Mouse (Mus musculus) heart, adult 2 months (tissue): Measurements from ENCODE around the gene Cdc42. TPM values are rescaled to one million over a fixed set of nuclear protein-coding genes. Genes with fewer than 3 reads are reported as not detected.

Source experiments
- DNase-seq, 2 experiments: peaks; one replicate each; pipeline ENCODE4 v3.0.0; 2021
- H3K27ac ChIP-seq: fragments of 200-600 bp; 2 replicates; pipeline ENCODE4 v1.8.1; 2022
- H3K27me3 ChIP-seq: fragments of 200-500 bp; 2 replicates; pipeline ENCODE4 v1.6.1; 2012; ENCODE audit warnings: mild to moderate bottlenecking, low read length, inconsistent platforms, mixed read lengths; ENCODE audit not compliant: control insufficient read depth, insufficient read depth
- H3K36me3 ChIP-seq: fragments of 200-500 bp; 2 replicates; pipeline ENCODE4 v1.6.1; 2012; ENCODE audit warnings: low read length, inconsistent platforms; ENCODE audit not compliant: control insufficient read depth, insufficient read depth
- H3K4me1 ChIP-seq: fragments of 200-500 bp; 2 replicates; pipeline ENCODE4 v1.6.1; 2011; ENCODE audit warnings: low read length; ENCODE audit not compliant: control insufficient read depth, insufficient read depth
- H3K4me3 ChIP-seq: fragments of 200-600 bp; 2 replicates; pipeline ENCODE4 v1.8.1; 2022
- H3K79me2 ChIP-seq: fragments of 200-500 bp; replicated peaks from 2 replicates; pipeline ENCODE4 v1.6.1; 2012; ENCODE audit warnings: mild to moderate bottlenecking, inconsistent platforms, low read length, moderate library complexity, mixed read lengths; ENCODE audit not compliant: control insufficient read depth, insufficient read depth
- H3K9ac ChIP-seq: fragments of 200-500 bp; 2 replicates; pipeline ENCODE4 v1.6.1; 2012; ENCODE audit warnings: low read depth, mild to moderate bottlenecking, control low read depth, inconsistent platforms, low read length, mixed read lengths
- CTCF ChIP-seq: fragments of 200-600 bp; IDR thresholded peaks from 2 replicates; pipeline ENCODE4 v1.8.1; 2022; ENCODE audit warnings: antibody characterized with exemption, mild to moderate bottlenecking, moderate library complexity
- EP300 ChIP-seq: fragments of 200-500 bp; IDR thresholded peaks from 2 replicates; pipeline ENCODE4 v1.6.1; 2011; ENCODE audit warnings: low read depth, low read length, control low read depth; ENCODE audit not compliant: insufficient read depth
- POLR2A ChIP-seq: fragments of 200-500 bp; IDR thresholded peaks from 2 replicates; pipeline ENCODE4 v1.6.1; 2011; ENCODE audit warnings: mild to moderate bottlenecking, low read depth, low read length, control low read depth; ENCODE audit not compliant: insufficient read depth
- WGBS: fragments of 180-500 bp; shearing (Covaris S2); methylation state at CpG from one replicate; pipeline ENCODE4 v1.1.7; 2018; 5-methylcytosine and 5-hydroxymethylcytosine counted together
- intact Hi-C: fragments of 180-260 bp; cut with DNase I; formaldehyde crosslinking; loops from one replicate; pipeline ENCODE4 v1.15.1; 2025
- polyA plus RNA-seq: library from polyadenylated mRNA; depleted of rRNA; stranded (reverse); fragments of >200 nt; gene quantifications from 2 replicates; pipeline ENCODE4 v1.2.3, GENCODE M21; 2012
- total RNA-seq, 2 experiments: library from RNA; stranded (reverse); gene quantifications; 2 replicates each; pipeline ENCODE4 v1.2.3; 2021

The Cdc42 gene
- total and polyA plus RNA-seq, 3 experiments, result 68.4 to 137 (median 136) TPM

GRCm38 (mm10) chr4:137339415-137339814 lies 18.1 kb downstream of the Cdc42 start:
- H3K27me3 ChIP-seq, result no peaks in the 10 kb centered on the region
- WGBS, result 60% methylated on average over 1 of the region's 1 CpGs
- H3K4me1 ChIP-seq, result peaks cover 21% of the 10 kb centered on the region
- H3K27ac ChIP-seq, result no peak overlapping the region
- peaks cover 15% of the 10 kb centered on the region for H3K79me2 ChIP-seq
- H3K4me3 ChIP-seq, result no peak overlapping the region
- TF ChIP-seq CTCF (no peak), POLR2A (no peak), EP300 (no peak)
- peaks cover 74% of the 10 kb centered on the region for H3K36me3 ChIP-seq
- intact Hi-C loops, result no loop called here
- no peak for DNase-seq
- H3K9ac ChIP-seq, result no peak overlapping the region

GRCm38 (mm10) chr4:137336468-137336867 lies 21.1 kb downstream of the Cdc42 start:
- peaks cover 10% of the 10 kb centered on the region for H3K79me2 ChIP-seq
- no peak overlapping the region for H3K4me3 ChIP-seq
- 63% methylated on average over 5 of the region's 5 CpGs for WGBS
- peaks cover 16% of the 10 kb centered on the region for H3K4me1 ChIP-seq
- no peak overlapping the region for H3K9ac ChIP-seq
- no peaks in the 10 kb centered on the region for H3K27me3 ChIP-seq
- TF ChIP-seq EP300 (no peak), POLR2A (no peak), CTCF (no peak)
- H3K36me3 ChIP-seq, result peaks cover 60% of the 10 kb centered on the region
- intact Hi-C loops, result no loop called here
- no peak overlapping the region for H3K27ac ChIP-seq
- DNase-seq, result no peak

- no peak overlapping the region for H3K4me3 ChIP-seq
- peaks cover 48% of the 10 kb centered on the region for H3K36me3 ChIP-seq
- DNase-seq, result no peak
- intact Hi-C loops, result no loop called here
- peaks cover 5% of the 10 kb centered on the region; the same call in 1 of the 2 replicates for H3K79me2 ChIP-seq
- H3K27ac ChIP-seq, result no peak overlapping the region
- no peak overlapping the region for H3K9ac ChIP-seq
- H3K4me1 ChIP-seq, result peaks cover 4% of the 10 kb centered on the region
- H3K27me3 ChIP-seq, result no peaks in the 10 kb centered on the region
- no peak for TF ChIP-seq CTCF
- TF ChIP-seq POLR2A, result no peak
- no peak for TF ChIP-seq EP300
Measured at GRCm38 (mm10) chr4:137332051-137332450, 25.5 kb downstream of the Cdc42 start.

DNA sequence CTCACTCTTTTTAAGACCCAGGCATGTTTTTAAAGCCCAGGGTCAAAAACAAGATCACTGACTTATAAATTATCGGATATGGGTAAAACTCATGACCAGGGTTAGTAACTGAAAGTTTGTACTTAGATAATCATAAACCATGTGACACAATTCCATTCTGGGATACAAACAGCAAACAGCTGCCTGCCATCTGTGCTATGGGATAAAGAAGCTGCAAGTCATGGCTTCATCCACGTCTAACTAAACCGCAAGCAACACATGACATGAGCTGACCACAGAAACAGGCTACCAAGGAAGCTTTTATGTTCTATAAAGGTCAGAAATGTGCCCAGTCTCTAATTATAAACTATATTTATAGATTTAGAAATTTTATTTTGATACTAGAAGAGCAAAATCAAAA lies 31.0 kb downstream of the Cdc42 start:
- Histone ChIP-seq H3K4me3 (no peak overlapping the region), H3K4me1 (peaks cover 4% of the 10 kb centered on the region), H3K27ac (no peak overlapping the region), H3K9ac (no peak overlapping the region), H3K27me3 (no peaks in the 10 kb centered on the region), H3K36me3 (peaks cover 47% of the 10 kb centered on the region), H3K79me2 (peaks cover 6% of the 10 kb centered on the region)
- TF ChIP-seq CTCF (no peak), POLR2A (no peak), EP300 (no peak)
- 67% methylated on average over 3 of the region's 3 CpGs for WGBS
- DNase-seq, result no peak
- intact Hi-C loops, result no loop called here

- Histone ChIP-seq H3K9ac (no peak overlapping the region), H3K36me3 (peaks cover 45% of the 10 kb centered on the region), H3K4me3 (no peak overlapping the region), H3K27ac (no peak overlapping the region), H3K4me1 (peaks cover 4% of the 10 kb centered on the region), H3K79me2 (peaks cover 6% of the 10 kb centered on the region), H3K27me3 (no peaks in the 10 kb centered on the region)
- TF ChIP-seq EP300 (no peak), CTCF (no peak), POLR2A (no peak)
- intact Hi-C loops, result no loop called here
- 53% methylated on average over 6 of the region's 6 CpGs for WGBS
- no peak for DNase-seq
Measured at GRCm38 (mm10) chr4:137324926-137325325, 32.6 kb downstream of the Cdc42 start.

DNA sequence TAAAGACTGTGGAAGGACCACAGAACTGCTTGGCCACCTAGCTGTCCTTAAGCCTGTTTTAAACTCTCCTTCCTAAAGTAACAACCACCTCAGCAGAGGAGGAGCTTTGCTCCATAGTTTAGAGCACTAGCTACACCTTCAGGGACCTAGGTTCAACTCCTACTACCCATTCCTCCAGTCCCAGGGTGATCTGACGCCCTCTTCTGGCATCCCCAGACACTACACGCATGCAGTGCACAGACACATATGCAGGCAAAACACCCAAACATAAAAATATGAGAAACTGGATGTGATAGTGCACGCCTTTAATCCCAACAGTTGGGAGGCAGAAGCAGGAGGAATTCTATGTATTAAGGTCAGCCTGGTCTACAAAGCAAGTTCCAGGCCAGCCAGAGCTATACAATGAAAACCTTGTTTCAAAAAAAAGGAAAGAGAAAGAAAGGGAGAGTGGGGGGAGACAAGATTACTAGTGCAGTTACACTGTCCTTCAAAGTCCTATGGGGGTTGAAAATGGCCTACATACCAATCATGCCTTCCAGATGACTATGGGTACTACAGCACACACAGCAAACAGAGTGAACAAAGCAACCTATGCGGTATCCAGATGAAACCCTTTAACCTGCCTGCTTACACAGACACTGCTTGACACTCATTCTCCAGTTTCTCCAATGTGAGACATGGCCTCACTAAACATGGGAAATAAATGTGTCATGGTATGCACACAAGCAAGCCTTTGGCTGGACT lies 41.3 kb downstream of the Cdc42 start:
- H3K79me2 ChIP-seq, result peaks cover 2% of the 10 kb centered on the region; the same call in 1 of the 2 replicates
- 75% methylated on average over 4 of the region's 4 CpGs for WGBS
- peaks cover 11% of the 10 kb centered on the region for H3K36me3 ChIP-seq
- no peak for DNase-seq
- no peaks in the 10 kb centered on the region for H3K27me3 ChIP-seq
- no peak overlapping the region; the same call in 1 of the 2 replicates for H3K27ac ChIP-seq
- TF ChIP-seq CTCF, result peak; percentile 30
- no peak for TF ChIP-seq POLR2A
- TF ChIP-seq EP300, result no peak
- no peak overlapping the region for H3K4me3 ChIP-seq
- intact Hi-C loops, result no loop called here
- H3K9ac ChIP-seq, result no peak overlapping the region
- H3K4me1 ChIP-seq, result peaks cover 1% of the 10 kb centered on the region
